Mouse (Mus musculus) ES-Bruce4 (cell line): ENCODE measurements around the gene Tmem44. TPM values are rescaled to one million over a fixed set of nuclear protein-coding genes. Genes with fewer than 3 reads are reported as not detected.

Source experiments
- H3K27ac ChIP-seq: 2 replicates; pipeline ENCODE4 v1.5.1; 2012; ENCODE audit warnings: low read length, inconsistent platforms; ENCODE audit not compliant: insufficient read depth
- H3K27me3 ChIP-seq: 2 replicates; pipeline ENCODE4 v1.6.1; 2012; ENCODE audit warnings: mild to moderate bottlenecking, low read length, inconsistent platforms; ENCODE audit not compliant: control insufficient read depth, poor library complexity, insufficient read depth, severe bottlenecking
- H3K36me3 ChIP-seq: 2 replicates; pipeline ENCODE4 v1.6.1; 2012; ENCODE audit warnings: inconsistent platforms, mild to moderate bottlenecking, low read length, moderate library complexity; ENCODE audit not compliant: control insufficient read depth, poor library complexity, insufficient read depth, severe bottlenecking
- H3K4me1 ChIP-seq: one replicate; pipeline ENCODE4 v1.8.1; 2011; ENCODE audit warnings: low read length; ENCODE audit not compliant: control insufficient read depth, insufficient read depth
- H3K4me3 ChIP-seq: 2 replicates; pipeline ENCODE4 v1.5.1; 2011; ENCODE audit warnings: low read depth, mild to moderate bottlenecking, low read length
- H3K9ac ChIP-seq: 2 replicates; pipeline ENCODE4 v1.6.1; 2012; ENCODE audit warnings: low read depth, mild to moderate bottlenecking, inconsistent platforms; ENCODE audit not compliant: poor library complexity, severe bottlenecking
- H3K9me3 ChIP-seq: replicated peaks from 2 replicates; pipeline ENCODE4 v1.6.1; 2012; ENCODE audit warnings: mild to moderate bottlenecking, low read length, inconsistent platforms; ENCODE audit not compliant: control insufficient read depth, poor library complexity, insufficient read depth, severe bottlenecking
- CTCF ChIP-seq: IDR thresholded peaks from one replicate; pipeline ENCODE4 v1.8.1; 2011; ENCODE audit warnings: low read depth, low read length
- EP300 ChIP-seq: IDR thresholded peaks from 2 replicates; pipeline ENCODE4 v1.6.1; 2011; ENCODE audit warnings: low read depth, low read length; ENCODE audit not compliant: insufficient read depth
- POLR2A ChIP-seq: IDR thresholded peaks from one replicate; pipeline ENCODE4 v1.8.1; 2011; ENCODE audit warnings: low read length; ENCODE audit not compliant: insufficient read depth
- polyA plus RNA-seq: library from polyadenylated mRNA; stranded (reverse); fragments of >200 nt; gene quantifications from 2 replicates; pipeline ENCODE4 v1.2.4, GENCODE M21; 2011; ENCODE audit warnings: low read depth; ENCODE audit not compliant: missing spikeins, insufficient read depth, insufficient read length

Gene Tmem44
- polyA plus RNA-seq, 1 experiment = 4.2 TPM

DNA sequence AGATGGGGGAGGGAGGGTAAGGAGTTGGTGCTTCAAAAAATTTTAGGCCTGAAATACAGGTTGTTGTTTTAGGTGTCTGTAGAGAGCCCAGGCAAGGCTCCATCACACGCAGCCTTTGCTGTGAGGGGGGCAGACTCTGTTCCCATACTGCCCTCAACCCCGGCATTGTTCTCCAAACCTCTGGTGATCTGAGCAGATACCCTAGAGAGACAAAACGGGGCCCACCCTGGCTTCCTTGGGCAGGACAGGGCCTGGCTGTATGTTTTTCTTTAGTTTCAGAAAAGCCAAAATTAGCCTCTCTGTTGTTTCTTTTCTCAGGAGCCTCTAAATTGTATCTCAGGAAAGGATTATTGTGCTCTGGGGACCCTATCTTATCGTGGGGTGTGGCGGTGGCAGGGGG is 49.0 kb downstream of the Tmem44 start:
- H3K36me3 ChIP-seq = no peaks in the 10 kb centered on the region
- no peaks in the 10 kb centered on the region for H3K4me1 ChIP-seq
- H3K9ac ChIP-seq = no peak overlapping the region
- TF ChIP-seq POLR2A (no peak), CTCF (no peak), EP300 (no peak)
- no peak overlapping the region for H3K27ac ChIP-seq
- no peak overlapping the region for H3K4me3 ChIP-seq
- H3K9me3 ChIP-seq = no peaks in the 10 kb centered on the region
- no peaks in the 10 kb centered on the region for H3K27me3 ChIP-seq

DNA sequence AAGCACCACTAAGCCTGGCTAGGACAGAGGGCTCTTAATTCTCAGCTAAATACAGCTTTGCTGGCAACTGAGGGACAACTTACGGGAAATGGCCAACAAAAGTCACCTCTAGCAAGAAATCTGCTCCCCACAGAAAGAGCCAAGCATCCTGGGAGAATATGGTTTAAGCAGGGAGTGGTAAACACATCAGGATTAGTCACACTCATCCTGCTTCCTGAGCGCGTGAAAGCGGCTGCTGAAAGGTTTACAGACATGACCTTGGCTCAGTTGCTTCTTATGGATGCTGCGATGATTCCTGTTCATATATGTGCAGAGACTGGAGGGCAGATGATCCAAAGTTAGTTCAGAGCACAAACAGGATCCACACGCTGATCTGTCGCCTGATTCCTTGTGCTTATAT is 50.4 kb downstream of the Tmem44 start:
- no peak overlapping the region for H3K27ac ChIP-seq
- no peak for TF ChIP-seq CTCF
- TF ChIP-seq EP300 = no peak
- no peak for TF ChIP-seq POLR2A

DNA sequence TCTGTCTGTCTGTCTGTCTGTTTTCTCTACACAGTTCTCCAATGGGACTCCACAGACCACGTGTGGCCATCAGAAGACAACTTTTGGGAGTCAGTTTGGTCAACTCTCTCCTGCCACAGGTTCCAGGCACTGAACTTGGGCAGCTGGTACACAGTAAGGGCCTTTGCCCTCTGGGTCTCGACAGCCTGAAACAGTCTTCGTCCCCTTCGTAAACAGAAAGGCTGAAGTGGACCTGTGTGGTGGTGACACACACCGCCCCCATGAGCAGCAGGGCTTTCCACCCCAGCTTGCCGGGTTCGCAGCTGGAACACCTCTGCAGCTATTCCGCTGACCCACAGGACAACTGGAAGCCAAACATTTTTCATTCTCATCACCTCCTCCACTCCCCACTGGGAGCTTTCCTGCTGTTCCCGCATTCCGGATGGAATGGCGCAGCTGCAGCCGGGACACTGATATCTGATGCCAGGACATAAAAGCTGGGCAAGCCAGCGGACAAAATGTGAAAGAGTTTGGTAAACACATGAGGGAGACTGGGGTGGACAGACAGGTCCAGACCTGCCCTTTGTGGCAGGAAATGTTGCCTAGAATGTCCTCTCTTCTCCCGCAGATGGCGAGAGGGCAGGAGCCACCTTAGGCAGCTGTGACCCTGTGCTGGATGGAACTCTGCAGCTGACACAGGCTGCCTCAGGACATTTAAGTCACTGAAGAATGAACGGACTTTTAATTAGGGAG is 51.4 kb downstream of the Tmem44 start:
- H3K36me3 ChIP-seq = no peaks in the 10 kb centered on the region
- no peak overlapping the region for H3K27ac ChIP-seq
- H3K9me3 ChIP-seq = no peaks in the 10 kb centered on the region
- peak overlapping the region; percentile 6; the same call in 1 of the 2 replicates for H3K9ac ChIP-seq
- peak overlapping the region; percentile 24; the same call in 1 of the 2 replicates for H3K4me3 ChIP-seq
- TF ChIP-seq POLR2A = no peak
- no peak for TF ChIP-seq CTCF
- TF ChIP-seq EP300 = no peak
- H3K4me1 ChIP-seq = no peaks in the 10 kb centered on the region
- no peaks in the 10 kb centered on the region for H3K27me3 ChIP-seq

More for the DNA sequence above, 50.4 kb downstream of the Tmem44 start:
- H3K27me3 ChIP-seq = no peaks in the 10 kb centered on the region
- H3K9me3 ChIP-seq = no peaks in the 10 kb centered on the region
- no peaks in the 10 kb centered on the region for H3K4me1 ChIP-seq
- no peak overlapping the region for H3K4me3 ChIP-seq
- no peak overlapping the region for H3K9ac ChIP-seq
- H3K36me3 ChIP-seq = no peaks in the 10 kb centered on the region

DNA sequence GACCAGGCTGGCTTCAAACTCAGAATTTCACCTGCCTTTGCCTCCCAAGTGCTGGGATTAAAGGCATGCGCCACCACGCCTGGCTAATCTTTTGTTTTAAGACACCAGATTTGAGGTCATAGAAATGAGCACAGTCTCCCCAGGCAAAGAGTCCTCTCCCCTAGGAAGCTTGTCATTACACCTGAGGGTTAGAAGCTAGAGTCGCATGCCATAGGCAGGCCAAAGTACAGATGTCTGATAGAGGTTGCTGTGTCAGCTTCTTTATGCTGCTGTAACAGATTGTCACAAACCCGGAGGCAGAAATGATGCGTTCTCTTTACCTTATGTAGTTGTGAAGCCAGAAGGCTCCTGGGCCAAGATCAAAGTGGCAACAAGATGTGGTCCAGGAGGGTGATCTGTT is 53.3 kb downstream of the Tmem44 start:
- no peak overlapping the region for H3K4me3 ChIP-seq
- H3K36me3 ChIP-seq = no peaks in the 10 kb centered on the region
- no peak overlapping the region for H3K27ac ChIP-seq
- TF ChIP-seq CTCF = no peak
- TF ChIP-seq EP300 = no peak
- TF ChIP-seq POLR2A = no peak
- no peaks in the 10 kb centered on the region for H3K27me3 ChIP-seq
- H3K4me1 ChIP-seq = no peaks in the 10 kb centered on the region
- no peak overlapping the region for H3K9ac ChIP-seq
- H3K9me3 ChIP-seq = no peaks in the 10 kb centered on the region

DNA sequence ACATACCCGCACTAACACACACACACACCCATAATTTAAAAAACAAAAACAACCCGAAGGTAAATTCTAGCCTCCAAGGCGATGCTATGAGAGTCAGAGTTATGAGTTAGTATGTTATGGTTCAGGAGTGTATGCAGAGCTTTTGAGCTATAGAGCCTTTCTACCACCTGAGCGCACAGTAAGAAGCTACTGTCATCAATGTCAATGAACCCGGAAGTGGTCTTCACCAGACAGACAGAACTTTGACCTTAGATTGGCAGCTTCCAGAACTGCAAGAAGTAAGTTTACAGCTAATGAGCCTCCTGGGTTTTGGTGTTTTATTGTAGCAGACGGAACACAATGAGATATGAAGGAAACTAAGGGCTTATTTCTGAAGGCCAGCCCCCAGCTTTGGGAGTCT is 55.8 kb downstream of the Tmem44 start:
- H3K4me1 ChIP-seq = no peaks in the 10 kb centered on the region
- H3K36me3 ChIP-seq = no peaks in the 10 kb centered on the region
- no peak overlapping the region for H3K9ac ChIP-seq
- no peak overlapping the region for H3K27ac ChIP-seq
- no peaks in the 10 kb centered on the region for H3K9me3 ChIP-seq
- H3K4me3 ChIP-seq = no peak overlapping the region
- H3K27me3 ChIP-seq = no peaks in the 10 kb centered on the region
- TF ChIP-seq POLR2A = no peak
- no peak for TF ChIP-seq EP300

DNA sequence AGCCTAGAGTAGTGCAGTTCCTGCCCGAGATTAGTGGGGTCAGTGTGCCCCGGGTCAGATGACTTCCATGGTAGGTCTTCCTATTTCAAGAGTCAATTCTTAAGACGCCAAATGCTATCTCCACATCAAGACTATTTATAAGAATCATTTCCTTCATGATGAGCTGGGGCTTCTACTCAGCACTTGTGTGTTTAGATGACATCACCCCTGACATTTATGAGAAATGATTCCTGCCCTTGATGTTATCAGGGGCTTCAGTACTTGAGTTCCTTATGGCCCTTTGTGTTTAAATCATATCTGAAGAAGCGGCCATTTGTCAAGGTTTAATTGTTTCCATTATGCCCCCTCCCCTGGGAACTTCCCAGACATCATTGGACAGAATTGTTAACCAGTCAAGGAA is 58.9 kb downstream of the Tmem44 start:
- Histone ChIP-seq H3K9ac (no peak overlapping the region), H3K36me3 (no peaks in the 10 kb centered on the region), H3K27ac (no peak overlapping the region), H3K4me1 (no peaks in the 10 kb centered on the region), H3K4me3 (no peak overlapping the region), H3K9me3 (no peaks in the 10 kb centered on the region), H3K27me3 (no peaks in the 10 kb centered on the region)
- TF ChIP-seq EP300 = no peak
- no peak for TF ChIP-seq CTCF
- no peak for TF ChIP-seq POLR2A
